Mouse (Mus musculus) midbrain, embryonic 13.5 days (tissue): ENCODE data around the gene Negr1. TPM values are rescaled to one million over a fixed set of nuclear protein-coding genes. Genes with fewer than 3 reads are reported as not detected.
A peak's percentile ranks its signal among the peaks of the same experiment; 100 is the strongest.
"Not testable (repeated sequence)": the region's sequence is repeated elsewhere in the genome, so short reads cannot be mapped to it uniquely, and the experiment has no call there.

Experiments
- ATAC-seq: fragments of 200-750 bp; cut with Nextera tagmentation; 2 replicates; pipeline ENCODE4 v1.8.0; 2017; ENCODE audit warnings: mild to moderate bottlenecking, moderate TSS enrichment, moderate library complexity
- H3K27ac ChIP-seq: fragments of 300-500 bp; sonication (generic); 2 replicates; pipeline ENCODE4 v1.5.1; 2015; ENCODE audit warnings: inconsistent platforms, mild to moderate bottlenecking, moderate library complexity
- H3K27me3 ChIP-seq: fragments of 300-500 bp; sonication (generic); 2 replicates; pipeline ENCODE4 v1.6.1; 2015; ENCODE audit warnings: mild to moderate bottlenecking, inconsistent platforms
- H3K36me3 ChIP-seq: fragments of 300-500 bp; sonication (generic); 2 replicates; pipeline ENCODE4 v1.6.1; 2015; ENCODE audit warnings: mild to moderate bottlenecking, inconsistent platforms
- H3K4me1 ChIP-seq: fragments of 300-500 bp; sonication (generic); replicated peaks from 2 replicates; pipeline ENCODE4 v1.6.1; 2015; ENCODE audit warnings: inconsistent platforms
- H3K4me2 ChIP-seq: fragments of 300-500 bp; sonication (generic); replicated peaks from 2 replicates; pipeline ENCODE4 v1.6.1; 2015; ENCODE audit warnings: moderate library complexity, mild to moderate bottlenecking, inconsistent platforms
- H3K4me3 ChIP-seq: fragments of 300-500 bp; sonication (generic); replicated peaks from 2 replicates; pipeline ENCODE4 v1.5.1; 2015; ENCODE audit warnings: mild to moderate bottlenecking, inconsistent platforms
- H3K9ac ChIP-seq: fragments of 300-500 bp; sonication (generic); replicated peaks from 2 replicates; pipeline ENCODE4 v1.6.1; 2015; ENCODE audit warnings: mild to moderate bottlenecking, inconsistent platforms
- H3K9me3 ChIP-seq: fragments of 300-500 bp; sonication (generic); 2 replicates; pipeline ENCODE4 v1.6.1; 2016; ENCODE audit warnings: mild to moderate bottlenecking, inconsistent platforms
- WGBS: fragments of 180-500 bp; shearing (Covaris S2); methylation state at CpG from one replicate; pipeline ENCODE4 v1.1.7; 2015; 5-methylcytosine and 5-hydroxymethylcytosine counted together
- polyA plus RNA-seq: library from polyadenylated mRNA; unstranded; fragments of >200 nt; fragmentation: Nextera tagmentation; extraction: Ambion mirVana; gene quantifications from 2 replicates; pipeline ENCODE4 v1.2.1, GENCODE M21; 2015

The Negr1 gene
- polyA plus RNA-seq, 1 experiment from 2014 or later = 34.1 TPM

GRCm38 (mm10) chr3:157064438-157064837, 502.8 kb downstream of the Negr1 start:
- H3K27ac ChIP-seq, H3K27me3 ChIP-seq, ATAC-seq, H3K4me2 ChIP-seq, H3K36me3 ChIP-seq, H3K4me3 ChIP-seq, H3K4me1 ChIP-seq, H3K9me3 ChIP-seq, H3K9ac ChIP-seq: not testable (repeated sequence)
- 75% methylated on average over 2 of the region's 2 CpGs for WGBS

DNA sequence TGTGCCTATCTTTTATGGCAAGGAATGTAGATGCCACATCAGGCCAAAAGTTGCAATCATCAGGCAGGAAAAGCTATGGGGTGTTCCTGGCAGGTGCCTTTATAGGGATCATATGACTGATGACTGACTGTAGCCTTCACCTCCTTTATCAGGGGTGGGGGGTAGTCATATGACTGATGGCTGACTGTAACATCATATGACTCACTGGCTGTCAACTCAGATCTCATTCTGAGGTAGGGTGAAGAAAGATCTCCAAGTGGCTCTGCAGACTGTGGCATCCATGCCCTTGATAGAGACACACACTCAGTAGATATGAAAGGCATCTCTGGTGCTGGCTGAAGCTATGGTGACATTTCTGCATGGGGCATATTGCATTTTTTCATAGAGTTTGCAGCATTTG, 504.7 kb downstream of the Negr1 start:
- H3K9ac ChIP-seq = no peak overlapping the region
- H3K4me2 ChIP-seq = no peak overlapping the region
- no peak overlapping the region for H3K27ac ChIP-seq
- H3K36me3 ChIP-seq = no peaks in the 10 kb centered on the region
- no peaks in the 10 kb centered on the region for H3K9me3 ChIP-seq
- H3K27me3 ChIP-seq = no peaks in the 10 kb centered on the region
- no peak for ATAC-seq
- H3K4me3 ChIP-seq = no peak overlapping the region
- no peaks in the 10 kb centered on the region for H3K4me1 ChIP-seq

DNA sequence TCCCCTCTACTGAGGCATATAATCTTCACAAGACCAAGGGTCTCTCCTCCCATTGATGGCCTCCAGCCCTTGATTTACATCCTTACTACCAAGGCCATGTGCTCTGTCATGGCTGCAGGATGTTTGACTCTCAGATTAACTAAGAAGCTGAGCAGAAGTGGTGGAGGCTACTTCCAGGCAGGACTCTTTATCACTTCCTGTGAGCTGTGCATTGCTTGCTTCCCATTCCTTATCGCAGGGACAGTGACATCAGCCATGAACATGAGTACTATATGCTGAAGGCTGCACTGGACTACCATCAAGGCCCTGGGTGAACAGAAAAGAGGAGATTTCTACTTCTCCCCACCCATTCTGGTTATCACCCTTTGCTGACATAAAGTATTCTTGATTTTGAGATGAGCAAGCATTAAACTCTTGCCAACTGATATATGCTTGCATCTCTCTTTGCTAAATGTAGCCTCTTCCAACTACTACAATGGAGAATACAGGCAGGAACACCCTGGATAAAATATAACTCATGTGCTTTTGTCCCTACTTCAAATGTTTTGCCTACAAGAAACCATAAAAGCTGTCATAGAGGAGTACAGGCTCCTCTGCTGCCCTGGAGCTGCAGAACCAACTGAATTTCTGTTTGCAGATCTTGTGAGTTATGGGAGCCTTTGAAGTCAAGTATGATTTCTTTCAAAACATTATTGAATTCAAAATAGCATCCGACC, 517.8 kb downstream of the Negr1 start:
- no peak overlapping the region for H3K4me2 ChIP-seq
- no peaks in the 10 kb centered on the region for H3K27me3 ChIP-seq
- no peak overlapping the region for H3K9ac ChIP-seq
- WGBS = 77% methylated on average over 2 of the region's 2 CpGs
- H3K4me1 ChIP-seq = peaks cover 5% of the 10 kb centered on the region; the same call in 1 of the 2 replicates
- H3K4me3 ChIP-seq = no peak overlapping the region
- H3K36me3 ChIP-seq = no peaks in the 10 kb centered on the region
- H3K27ac ChIP-seq = no peak overlapping the region
- H3K9me3 ChIP-seq = no peaks in the 10 kb centered on the region
- ATAC-seq = no peak

DNA sequence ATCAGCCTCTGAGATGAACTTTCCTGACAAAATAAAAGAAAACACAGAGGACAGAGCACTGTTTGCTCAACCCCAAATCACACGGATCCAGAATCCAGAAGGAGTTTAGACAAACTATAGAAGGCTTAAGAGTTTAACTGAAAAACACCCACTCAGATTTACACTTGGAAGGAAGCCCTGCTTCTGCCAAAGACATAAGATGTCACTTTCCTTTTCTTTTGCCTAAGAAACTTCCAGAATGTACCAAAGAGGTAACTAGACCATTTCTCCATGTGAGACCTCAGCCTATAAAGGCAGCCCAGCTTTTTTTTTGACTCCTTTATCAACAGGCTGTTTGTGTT, 518.3 kb downstream of the Negr1 start:
- no peak overlapping the region for H3K4me2 ChIP-seq
- ATAC-seq = no peak
- no peak overlapping the region for H3K9ac ChIP-seq
- no peak overlapping the region for H3K27ac ChIP-seq
- H3K9me3 ChIP-seq = no peaks in the 10 kb centered on the region
- no peak overlapping the region for H3K4me3 ChIP-seq
- H3K27me3 ChIP-seq = no peaks in the 10 kb centered on the region
- peaks cover 5% of the 10 kb centered on the region; the same call in 1 of the 2 replicates for H3K4me1 ChIP-seq
- 70% methylated on average over 1 of the region's 1 CpGs for WGBS
- H3K36me3 ChIP-seq = no peaks in the 10 kb centered on the region

DNA sequence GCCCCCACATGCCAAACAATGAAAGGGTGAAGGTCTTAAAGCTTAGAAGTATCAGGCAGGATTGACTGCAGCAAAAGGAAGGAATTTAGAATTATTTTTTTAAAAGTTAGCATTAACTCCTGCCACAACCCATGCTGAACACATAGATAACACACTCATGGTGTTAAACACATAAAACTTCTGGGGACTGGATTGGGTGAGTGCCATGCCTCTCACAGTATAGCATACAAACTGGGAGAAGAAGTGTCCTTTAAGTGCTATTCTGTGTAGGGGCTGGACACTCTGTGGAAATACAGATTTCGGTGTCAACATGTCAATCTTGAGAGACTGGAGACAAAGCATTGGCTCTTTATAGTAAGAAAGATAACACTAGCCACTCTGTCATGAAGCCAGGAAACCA, 519.0 kb downstream of the Negr1 start:
- H3K9me3 ChIP-seq = no peaks in the 10 kb centered on the region
- no peak overlapping the region for H3K27ac ChIP-seq
- peaks cover 5% of the 10 kb centered on the region; the same call in 1 of the 2 replicates for H3K4me1 ChIP-seq
- WGBS = 95% methylated on average over 1 of the region's 1 CpGs
- no peak overlapping the region for H3K4me3 ChIP-seq
- no peaks in the 10 kb centered on the region for H3K27me3 ChIP-seq
- H3K36me3 ChIP-seq = no peaks in the 10 kb centered on the region
- no peak for ATAC-seq
- no peak overlapping the region for H3K4me2 ChIP-seq
- no peak overlapping the region for H3K9ac ChIP-seq

DNA sequence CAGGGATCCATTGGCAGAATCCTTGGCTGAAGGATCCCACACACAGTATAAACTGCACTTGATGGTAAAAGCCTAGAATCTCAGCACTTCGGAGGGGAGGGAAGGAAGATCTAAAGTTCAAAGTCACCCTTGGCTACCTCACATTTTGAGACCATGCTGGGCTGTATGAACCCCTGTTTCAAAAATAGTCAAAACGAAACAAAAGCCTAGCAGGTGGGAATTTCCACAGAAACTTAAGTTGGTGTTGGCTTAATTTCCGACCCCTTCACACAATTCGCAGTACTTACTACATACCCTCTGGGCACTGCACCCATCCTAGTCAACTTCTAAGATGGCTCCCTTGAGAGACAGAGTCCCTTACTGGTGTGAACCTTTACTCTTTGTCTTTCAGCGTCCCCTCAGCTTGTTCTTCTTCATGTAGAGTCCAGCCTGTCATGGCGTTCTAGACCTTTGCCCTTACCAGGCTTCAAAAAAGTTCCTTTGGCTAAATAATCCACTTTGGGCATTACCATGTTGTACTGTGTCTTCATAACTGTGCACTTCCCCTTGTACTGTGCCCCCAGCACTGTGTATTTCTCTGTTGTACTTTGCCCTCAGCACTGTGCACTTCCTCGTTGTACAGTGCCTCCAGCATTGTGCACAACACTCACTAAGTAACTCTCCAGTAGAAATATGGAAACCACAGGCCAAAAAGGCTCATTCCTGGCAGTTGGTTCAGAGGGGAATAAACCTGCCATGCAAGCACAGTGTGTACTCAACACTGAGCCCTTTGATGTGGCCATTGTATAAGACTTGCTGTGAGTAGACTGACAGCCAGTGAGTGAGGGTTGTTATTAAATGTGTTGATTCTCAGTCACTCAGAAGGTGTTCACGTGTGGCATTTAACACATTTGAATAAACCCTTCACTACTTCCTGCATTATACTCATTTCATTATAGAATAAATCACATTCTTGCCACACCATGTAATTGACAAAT, 521.5 kb downstream of the Negr1 start:
- no peak overlapping the region for H3K4me3 ChIP-seq
- H3K36me3 ChIP-seq = no peaks in the 10 kb centered on the region
- no peaks in the 10 kb centered on the region for H3K9me3 ChIP-seq
- H3K27ac ChIP-seq = no peak overlapping the region
- no peak overlapping the region for H3K4me2 ChIP-seq
- H3K27me3 ChIP-seq = no peaks in the 10 kb centered on the region
- H3K9ac ChIP-seq = no peak overlapping the region
- ATAC-seq = 0 out of 2 replicates have a peak, but pooled peaks have one; percentile 48
- 0 out of 2 replicates have a peak, but pooled peaks cover 2% of the 10 kb centered on the region for H3K4me1 ChIP-seq
- 86% methylated on average over 8 of the region's 8 CpGs for WGBS

GRCm38 (mm10) chr3:157085180-157085579, 523.6 kb downstream of the Negr1 start:
- Histone ChIP-seq H3K27me3 (no peaks in the 10 kb centered on the region), H3K9ac (no peak overlapping the region), H3K4me3 (no peak overlapping the region), H3K9me3 (no peaks in the 10 kb centered on the region), H3K36me3 (no peaks in the 10 kb centered on the region), H3K27ac (no peak overlapping the region), H3K4me2 (no peak overlapping the region), H3K4me1 (0 out of 2 replicates have a peak, but pooled peaks cover 2% of the 10 kb centered on the region)
- 76% methylated on average over 1 of the region's 1 CpGs for whole genome bisulfite sequencing
- no peak for ATAC-seq

- no peak overlapping the region for H3K27ac ChIP-seq
- no peak for ATAC-seq
- H3K4me3 ChIP-seq = no peak overlapping the region
- no peaks in the 10 kb centered on the region for H3K4me1 ChIP-seq
- no peaks in the 10 kb centered on the region for H3K36me3 ChIP-seq
- H3K9me3 ChIP-seq = no peaks in the 10 kb centered on the region
- WGBS = 80% methylated on average over 4 of the region's 4 CpGs
- no peak overlapping the region for H3K9ac ChIP-seq
- H3K4me2 ChIP-seq = no peak overlapping the region
- no peaks in the 10 kb centered on the region for H3K27me3 ChIP-seq
Observed at GRCm38 (mm10) chr3:157090051-157090450, 528.5 kb downstream of the Negr1 start.

DNA sequence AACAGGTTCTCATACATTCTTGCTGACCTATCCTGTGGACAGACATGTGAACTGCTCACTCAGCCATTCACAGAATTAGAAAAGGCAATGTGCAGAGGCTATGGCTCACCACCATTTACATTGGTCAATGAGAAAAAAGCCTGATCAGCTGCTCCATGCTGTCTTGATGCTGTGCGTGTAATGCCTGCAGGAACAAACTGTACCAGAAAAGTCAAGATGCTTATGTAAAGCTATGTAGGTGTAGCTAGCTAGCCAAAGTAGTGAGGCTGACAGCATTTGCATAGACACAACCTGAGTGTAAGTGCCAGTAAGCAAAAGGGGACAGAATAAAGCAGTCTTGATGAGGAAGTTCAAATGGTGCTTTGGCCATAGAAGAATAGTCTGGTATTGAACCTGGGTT, 534.7 kb downstream of the Negr1 start:
- Histone ChIP-seq H3K4me3 (no peak overlapping the region), H3K4me2 (no peak overlapping the region), H3K4me1 (no peaks in the 10 kb centered on the region), H3K27me3 (no peaks in the 10 kb centered on the region), H3K36me3 (no peaks in the 10 kb centered on the region), H3K27ac (no peak overlapping the region), H3K9ac (no peak overlapping the region), H3K9me3 (no peaks in the 10 kb centered on the region)
- 92% methylated on average over 1 of the region's 1 CpGs for WGBS
- ATAC-seq = no peak

DNA sequence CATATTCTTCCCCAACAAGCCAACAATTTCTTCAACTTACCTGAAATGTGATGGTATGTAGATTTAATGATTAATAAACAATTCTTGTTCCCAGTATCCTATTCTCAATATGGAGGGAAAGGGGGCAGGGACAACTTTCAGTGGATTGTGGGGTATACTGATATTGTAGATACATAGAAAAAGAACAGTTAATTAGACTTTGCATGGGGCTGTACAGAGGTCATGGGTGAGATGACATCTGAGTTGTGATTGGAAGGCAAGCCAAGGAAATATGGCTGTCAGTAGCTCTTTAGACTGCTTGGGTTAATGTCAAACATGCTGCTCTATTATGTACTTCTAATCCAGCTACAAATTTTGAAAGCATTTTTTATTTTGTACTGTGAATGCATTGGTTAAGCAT, 535.9 kb downstream of the Negr1 start:
- no peaks in the 10 kb centered on the region for H3K9me3 ChIP-seq
- no peak overlapping the region for H3K27ac ChIP-seq
- no peaks in the 10 kb centered on the region for H3K36me3 ChIP-seq
- H3K4me2 ChIP-seq = no peak overlapping the region
- no peaks in the 10 kb centered on the region for H3K27me3 ChIP-seq
- ATAC-seq = no peak
- H3K9ac ChIP-seq = no peak overlapping the region
- no peak overlapping the region for H3K4me3 ChIP-seq
- H3K4me1 ChIP-seq = no peaks in the 10 kb centered on the region

DNA sequence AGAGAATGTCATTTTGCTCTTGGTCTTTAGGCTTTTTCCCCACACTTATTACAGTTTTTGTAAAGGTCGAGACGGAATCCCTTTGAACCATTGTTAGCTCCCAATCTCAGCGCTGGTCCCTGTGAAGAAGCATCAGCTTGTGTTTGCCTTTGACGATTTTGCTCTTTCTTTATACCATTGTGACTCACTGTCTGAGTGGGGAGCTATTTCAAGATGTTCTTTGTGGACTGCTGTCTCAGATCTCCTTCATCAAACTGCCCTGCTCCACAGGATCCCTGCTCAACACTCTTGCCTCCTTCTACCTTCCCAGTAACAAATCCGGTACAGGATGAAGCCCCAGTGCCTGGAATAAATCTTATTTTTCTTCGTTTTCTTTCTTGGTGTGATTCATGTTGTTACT, 536.8 kb downstream of the Negr1 start:
- Histone ChIP-seq H3K27me3 (no peaks in the 10 kb centered on the region), H3K9ac (no peak overlapping the region), H3K9me3 (no peaks in the 10 kb centered on the region), H3K36me3 (no peaks in the 10 kb centered on the region), H3K4me3 (no peak overlapping the region), H3K4me1 (no peaks in the 10 kb centered on the region), H3K4me2 (no peak overlapping the region), H3K27ac (no peak overlapping the region)
- WGBS = 28% methylated on average over 6 of the region's 6 CpGs
- ATAC-seq = peak; percentile 53; the same call in 1 of the 2 replicates

GRCm38 (mm10) chr3:157104866-157105579, 543.4 kb downstream of the Negr1 start:
- Histone ChIP-seq H3K36me3 (no peaks in the 10 kb centered on the region), H3K4me2 (no peak overlapping the region), H3K9me3 (no peaks in the 10 kb centered on the region), H3K9ac (no peak overlapping the region), H3K4me3 (no peak overlapping the region), H3K27me3 (no peaks in the 10 kb centered on the region), H3K4me1 (no peaks in the 10 kb centered on the region), H3K27ac (no peak overlapping the region)
- no peak for ATAC-seq
- WGBS = 96% methylated on average over 3 of the region's 3 CpGs
